Mouse (Mus musculus) hindbrain, embryonic 16.5 days (tissue): ENCODE data around the gene Fryl. TPM values are rescaled to one million over a fixed set of nuclear protein-coding genes. Genes with fewer than 3 reads are reported as not detected.
A peak's percentile ranks its signal among the peaks of the same experiment; 100 is the strongest.

Experiments used
- ATAC-seq: fragments of 200-750 bp; cut with Nextera tagmentation; 2 replicates; pipeline ENCODE4 v1.8.0; 2017; ENCODE audit warnings: moderate TSS enrichment, moderate library complexity
- H3K27ac ChIP-seq: fragments of 300-500 bp; sonication (generic); 2 replicates; pipeline ENCODE4 v1.5.1; 2014; ENCODE audit warnings: low read depth, mild to moderate bottlenecking, control low read depth, low read length, moderate library complexity
- H3K27me3 ChIP-seq: fragments of 300-500 bp; sonication (generic); replicated peaks from 2 replicates; pipeline ENCODE4 v1.6.1; 2014; ENCODE audit warnings: low read length; ENCODE audit not compliant: control insufficient read depth, insufficient read depth
- H3K36me3 ChIP-seq: fragments of 300-500 bp; sonication (generic); 2 replicates; pipeline ENCODE4 v1.6.1; 2014; ENCODE audit warnings: mild to moderate bottlenecking, low read length, moderate library complexity, mixed read lengths; ENCODE audit not compliant: control insufficient read depth, insufficient read depth
- H3K4me1 ChIP-seq: fragments of 300-500 bp; sonication (generic); 2 replicates; pipeline ENCODE4 v1.6.1; 2014; ENCODE audit warnings: low read depth, low read length; ENCODE audit not compliant: control insufficient read depth, insufficient read depth
- H3K4me2 ChIP-seq: fragments of 300-500 bp; sonication (generic); 2 replicates; pipeline ENCODE4 v1.6.1; 2014; ENCODE audit warnings: mild to moderate bottlenecking, low read length, control low read depth, moderate library complexity
- H3K4me3 ChIP-seq: fragments of 300-500 bp; sonication (generic); 2 replicates; pipeline ENCODE4 v1.5.1; 2014; ENCODE audit warnings: mild to moderate bottlenecking, low read length, control low read depth, moderate library complexity
- H3K9ac ChIP-seq: fragments of 300-500 bp; sonication (generic); 2 replicates; pipeline ENCODE4 v1.6.1; 2014; ENCODE audit warnings: low read depth, mild to moderate bottlenecking, control low read depth, low read length, moderate library complexity
- H3K9me3 ChIP-seq: fragments of 300-500 bp; sonication (generic); 2 replicates; pipeline ENCODE4 v1.6.1; 2014; ENCODE audit warnings: mild to moderate bottlenecking, low read length, moderate library complexity; ENCODE audit not compliant: control insufficient read depth
- WGBS: fragments of 180-500 bp; shearing (Covaris S2); extraction: QIAGEN DNeasy Blood & Tissue Kit; methylation state at CpG from one replicate; pipeline ENCODE4 v1.1.7; 2014; 5-methylcytosine and 5-hydroxymethylcytosine counted together
- polyA plus RNA-seq: library from polyadenylated mRNA; unstranded; fragments of >200 nt; fragmentation: Nextera tagmentation; extraction: Ambion mirVana; gene quantifications from 2 replicates; pipeline ENCODE4 v1.2.1, GENCODE M21; 2015

Gene Fryl
- polyA plus RNA-seq, 1 experiment from 2014 or later = 29.3 TPM

DNA sequence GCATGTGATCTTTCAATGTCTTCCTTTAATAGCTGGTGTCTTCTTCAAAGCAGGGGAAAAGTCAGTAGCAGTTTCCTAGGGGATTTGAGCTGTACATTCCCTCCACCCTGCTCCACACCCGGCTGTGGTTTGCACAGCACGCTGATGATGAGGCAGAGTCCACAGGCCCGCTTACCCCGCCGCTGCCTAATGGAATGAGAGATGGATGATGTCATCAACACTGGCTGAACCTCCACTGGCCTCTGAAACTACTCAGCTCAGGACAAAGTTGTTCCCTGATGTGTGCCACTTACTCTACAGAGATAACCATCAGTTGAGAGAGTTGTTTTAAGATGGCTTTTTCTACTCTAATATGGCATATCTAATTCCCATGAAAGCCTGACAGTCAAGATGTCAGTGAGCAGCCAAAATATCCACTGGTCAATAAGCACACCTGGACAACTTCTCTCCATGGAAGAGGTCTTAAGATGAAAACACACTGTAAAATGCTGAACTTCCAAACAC, 87.6 kb downstream of the Fryl start:
- Histone ChIP-seq H3K27ac (peak overlapping the region; percentile 9; the same call in 1 of the 2 replicates), H3K9ac (no peak overlapping the region), H3K4me3 (no peak overlapping the region), H3K36me3 (no peaks in the 10 kb centered on the region), H3K27me3 (no peaks in the 10 kb centered on the region), H3K9me3 (no peaks in the 10 kb centered on the region), H3K4me1 (peaks cover 17% of the 10 kb centered on the region), H3K4me2 (peak overlapping the region; percentile 37)
- WGBS = 26% methylated on average over 5 of the region's 5 CpGs
- peak; percentile 62 for ATAC-seq

GRCm38 (mm10) chr5:73167976-73168768, 88.2 kb downstream of the Fryl start:
- peak; percentile 70 for ATAC-seq
- Histone ChIP-seq H3K9ac (peak overlapping the region; percentile 35; the same call in 1 of the 2 replicates), H3K4me1 (peaks cover 17% of the 10 kb centered on the region)

DNA sequence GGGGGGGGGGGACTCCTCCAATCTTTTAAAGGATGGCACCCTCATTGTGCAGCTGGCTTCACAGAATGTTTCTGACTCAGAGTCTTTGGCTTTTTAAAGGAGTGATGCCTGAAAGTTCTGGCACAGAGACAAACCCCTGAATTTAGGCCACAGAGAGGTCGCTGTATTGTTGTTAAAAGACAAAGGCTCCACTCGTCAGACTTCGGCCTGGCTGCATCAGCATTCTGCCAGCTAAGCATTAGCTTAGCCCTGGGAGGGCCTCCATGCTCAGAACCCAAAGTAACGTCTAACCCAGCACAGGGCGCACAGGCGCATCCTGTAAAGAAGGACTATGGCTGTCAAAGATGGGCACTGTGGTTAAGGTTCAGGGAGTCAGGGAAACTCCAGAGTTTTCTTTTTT, 92.4 kb downstream of the Fryl start:
- no peak for ATAC-seq
- H3K4me2 ChIP-seq = no peak overlapping the region

More at GRCm38 (mm10) chr5:73167976-73168768, 88.2 kb downstream of the Fryl start:
- Histone ChIP-seq H3K9me3 (no peaks in the 10 kb centered on the region), H3K36me3 (no peaks in the 10 kb centered on the region), H3K27ac (peak overlapping the region; percentile 5), H3K27me3 (no peaks in the 10 kb centered on the region), H3K4me3 (no peak overlapping the region), H3K4me2 (peak overlapping the region; percentile 37)
- 33% methylated on average over 18 of the region's 18 CpGs for WGBS

GRCm38 (mm10) chr5:73162492-73162891, 93.9 kb downstream of the Fryl start:
- no peaks in the 10 kb centered on the region for H3K36me3 ChIP-seq
- H3K4me1 ChIP-seq = peaks cover 4% of the 10 kb centered on the region
- no peak overlapping the region for H3K27ac ChIP-seq
- H3K4me3 ChIP-seq = no peak overlapping the region
- H3K9ac ChIP-seq = no peak overlapping the region
- no peaks in the 10 kb centered on the region for H3K27me3 ChIP-seq
- ATAC-seq = no peak
- no peak overlapping the region for H3K4me2 ChIP-seq
- 87% methylated on average over 2 of the region's 2 CpGs for WGBS
- H3K9me3 ChIP-seq = no peaks in the 10 kb centered on the region

More for the DNA sequence above, 92.4 kb downstream of the Fryl start:
- Histone ChIP-seq H3K4me3 (no peak overlapping the region), H3K9me3 (no peaks in the 10 kb centered on the region), H3K27me3 (no peaks in the 10 kb centered on the region), H3K9ac (no peak overlapping the region), H3K4me1 (peaks cover 19% of the 10 kb centered on the region), H3K27ac (no peak overlapping the region), H3K36me3 (no peaks in the 10 kb centered on the region)
- 19% methylated on average over 6 of the region's 6 CpGs for WGBS

DNA sequence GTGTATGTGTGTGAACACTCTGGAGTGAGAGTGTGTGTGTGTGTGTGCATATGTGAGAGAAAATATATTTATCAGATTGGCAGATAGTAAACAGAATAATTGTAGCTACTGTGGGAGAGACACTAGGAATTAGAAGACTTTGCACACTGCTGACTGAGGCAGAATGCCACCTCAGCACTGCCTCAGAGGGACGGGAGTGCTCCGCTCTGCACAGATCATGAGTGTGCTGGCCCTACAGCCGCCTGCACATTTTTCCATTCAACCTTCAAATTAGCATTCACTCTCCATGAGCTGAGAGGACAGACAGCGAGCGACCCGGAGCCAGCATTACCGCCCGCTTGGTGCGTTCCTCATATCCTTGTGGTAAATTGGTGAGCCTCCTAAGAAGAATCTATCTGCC, 96.0 kb downstream of the Fryl start:
- Histone ChIP-seq H3K4me2 (peak overlapping the region; percentile 10; the same call in 1 of the 2 replicates), H3K36me3 (no peaks in the 10 kb centered on the region), H3K4me3 (no peak overlapping the region), H3K27ac (peak overlapping the region; percentile 29; the same call in 1 of the 2 replicates), H3K27me3 (no peaks in the 10 kb centered on the region), H3K4me1 (peaks cover 4% of the 10 kb centered on the region; the same call in 1 of the 2 replicates), H3K9me3 (no peaks in the 10 kb centered on the region), H3K9ac (no peak overlapping the region)
- 56% methylated on average over 9 of the region's 9 CpGs for WGBS
- ATAC-seq = peak; percentile 57

- ATAC-seq = no peak
- Histone ChIP-seq H3K4me3 (no peak overlapping the region), H3K4me1 (peaks cover 4% of the 10 kb centered on the region; the same call in 1 of the 2 replicates), H3K36me3 (no peaks in the 10 kb centered on the region), H3K4me2 (no peak overlapping the region), H3K27ac (no peak overlapping the region), H3K9ac (no peak overlapping the region), H3K27me3 (no peaks in the 10 kb centered on the region), H3K9me3 (no peaks in the 10 kb centered on the region)
- WGBS = 76% methylated on average over 6 of the region's 6 CpGs
These were observed 98.9 kb downstream of the Fryl start for GRCm38 (mm10) chr5:73157502-73157901.

DNA sequence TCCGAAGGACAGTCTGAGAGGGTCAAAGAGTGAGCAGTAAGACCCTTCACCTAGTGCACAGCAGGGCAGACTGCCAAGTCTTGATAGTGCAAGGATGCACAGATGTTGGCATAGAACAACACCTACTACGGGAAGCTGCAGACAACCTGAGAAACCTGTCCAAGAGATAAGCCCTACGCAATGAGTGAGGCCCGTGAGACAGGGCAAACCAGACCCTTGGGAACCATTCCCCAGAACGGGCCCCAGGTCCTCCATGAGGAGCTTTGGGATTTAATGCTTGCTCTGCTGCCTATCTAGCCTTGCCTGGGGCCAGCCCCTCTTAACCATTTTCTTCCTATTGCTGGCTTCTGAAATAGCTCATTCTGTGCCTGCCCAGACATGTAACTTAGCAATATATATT, 99.4 kb downstream of the Fryl start:
- Histone ChIP-seq H3K27ac (no peak overlapping the region), H3K27me3 (no peaks in the 10 kb centered on the region), H3K4me2 (no peak overlapping the region), H3K4me3 (no peak overlapping the region), H3K9me3 (no peaks in the 10 kb centered on the region), H3K9ac (no peak overlapping the region), H3K36me3 (no peaks in the 10 kb centered on the region), H3K4me1 (peaks cover 4% of the 10 kb centered on the region; the same call in 1 of the 2 replicates)
- 77% methylated on average over 5 of the region's 5 CpGs for WGBS
- ATAC-seq = no peak

GRCm38 (mm10) chr5:73156226-73156926, 100.0 kb downstream of the Fryl start:
- Histone ChIP-seq H3K9me3 (no peaks in the 10 kb centered on the region), H3K9ac (no peak overlapping the region), H3K4me1 (peaks cover 4% of the 10 kb centered on the region; the same call in 1 of the 2 replicates), H3K36me3 (no peaks in the 10 kb centered on the region), H3K4me2 (no peak overlapping the region), H3K27ac (no peak overlapping the region), H3K27me3 (no peaks in the 10 kb centered on the region), H3K4me3 (no peak overlapping the region)
- no peak for ATAC-seq
- 87% methylated on average over 15 of the region's 15 CpGs for WGBS
